In the genomic region with DNA sequence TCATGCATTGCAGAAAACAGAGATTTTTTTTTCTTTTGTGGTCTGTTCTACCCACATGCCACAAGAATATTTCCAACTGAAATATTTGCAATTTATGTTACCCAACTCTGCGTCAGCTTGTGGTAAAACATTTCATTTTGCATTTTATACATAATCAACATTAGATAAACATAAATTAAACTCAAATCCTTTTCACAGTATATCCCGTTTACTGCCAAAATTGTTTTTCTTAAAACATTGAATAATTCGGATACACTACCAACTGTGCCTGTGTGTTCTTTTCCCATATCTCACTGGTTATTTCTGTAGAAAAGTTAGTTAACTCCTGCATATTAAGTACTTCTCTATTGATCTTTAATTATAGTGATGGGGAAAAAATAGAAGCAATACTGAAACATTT, we compare ENCODE assay signal across 16 mouse cellular contexts.
"Had no signal": no experiment of that assay in that cellular context is flagged by ENCODE, and none has a peak within 500 bp of the region (broad histone marks: within the 10 kb centered on the region; RNA-seq: fewer than 3 reads in every experiment).

No protein-coding gene starts in this region.

- H3K4me2 ChIP-seq: neural tube, embryonic 13.5 days; neural tube, embryonic 15.5 days; stomach, embryonic 15.5 days had no signal

- H3K27me3 ChIP-seq: neural tube, embryonic 13.5 days; neural tube, embryonic 15.5 days; stomach, embryonic 15.5 days had no signal

- H3K9me3 ChIP-seq: neural tube, embryonic 13.5 days; neural tube, embryonic 15.5 days; stomach, embryonic 15.5 days had no signal

- H3K36me3 ChIP-seq: neural tube, embryonic 13.5 days; neural tube, embryonic 15.5 days; stomach, embryonic 15.5 days had no signal

- DNase-seq: retina, postnatal 1 day; right cerebral cortex, adult 18-20 months; right cerebral cortex, postnatal 14 days; right cerebral cortex, postnatal 25 days; right cerebral cortex, postnatal 4 days; spleen, adult 18-20 months; thymus, adult 18-20 months; thymus, adult 2 months; thymus, postnatal 14 days; thymus, postnatal 25 days; thymus, postnatal 36 days; thymus, postnatal 4 days had no signal

- H3K4me3 ChIP-seq: neural tube, embryonic 13.5 days; neural tube, embryonic 15.5 days; stomach, embryonic 15.5 days had no signal

- H3K9ac ChIP-seq: neural tube, embryonic 13.5 days; neural tube, embryonic 15.5 days; stomach, embryonic 15.5 days had no signal

- H3K4me1 ChIP-seq: stomach, embryonic 15.5 days had no signal

- H3K27ac ChIP-seq: neural tube, embryonic 13.5 days; neural tube, embryonic 15.5 days; stomach, embryonic 15.5 days; stomach, postnatal 0 days had no signal
